Mouse (Mus musculus): ENCODE results near the gene Ctnnal1. TPM values are rescaled to one million over a fixed set of nuclear protein-coding genes. Genes with fewer than 3 reads are reported as not detected.
A peak's percentile ranks its signal among the peaks of the same experiment; 100 is the strongest.

Ctnnal1 gene
- polyA plus RNA-seq, 1 experiment from 2014 or later, result 6.7 TPM

- peak overlapping the region; percentile 75; the same call in 1 of the 2 replicates for H3K27ac ChIP-seq (replicated peaks)
- 2% methylated on average over 25 of the region's 25 CpGs for WGBS (ENCODE audit: insufficient replicate concordance)
Observed at GRCm38 (mm10) chr4:56802669-56803150, 62.3 kb downstream of the Ctnnal1 start.

GRCm38 (mm10) chr4:56801907-56802668, 62.9 kb downstream of the Ctnnal1 start, which contains the start of the genes Elp1 and Fam206a:
Elp1 (minus strand) TSS chr4:56802331.
Fam206a (plus strand) TSS chr4:56802345.
- Histone ChIP-seq H3K4me2 (peak within 1 kb of the TSS; percentile 91), H3K4me1 (replicated peaks) (peaks cover 27% of the 10 kb centered on the region), H3K9ac (peak within 1 kb of the TSS; percentile 62), H3K4me3 (replicated peaks) (peak within 1 kb of the TSS; percentile 86), H3K27ac (replicated peaks) (peak within 1 kb of the TSS; percentile 75), H3K27me3 (no peaks in the 10 kb centered on the region), H3K36me3 (replicated peaks) (peaks cover 41% of the 10 kb centered on the region), H3K9me3 (replicated peaks) (no peaks in the 10 kb centered on the region)
- peak; percentile 90 for ATAC-seq (ENCODE audit: insufficient read depth)
- WGBS (ENCODE audit: insufficient replicate concordance), result 1% methylated on average over 72 of the region's 72 CpGs

More at GRCm38 (mm10) chr4:56802669-56803150, 62.3 kb downstream of the Ctnnal1 start:
- peak overlapping the region; percentile 62 for H3K9ac ChIP-seq
- H3K4me3 ChIP-seq (replicated peaks), result peak overlapping the region; percentile 86
- H3K4me1 ChIP-seq (replicated peaks), result peaks cover 27% of the 10 kb centered on the region
- H3K9me3 ChIP-seq (replicated peaks), result no peaks in the 10 kb centered on the region
- peaks cover 39% of the 10 kb centered on the region for H3K36me3 ChIP-seq (replicated peaks)
- peak overlapping the region; percentile 91 for H3K4me2 ChIP-seq
- ATAC-seq (ENCODE audit: insufficient read depth), result peak; percentile 9; the same call in 1 of the 2 replicates
- H3K27me3 ChIP-seq, result no peaks in the 10 kb centered on the region

GRCm38 (mm10) chr4:56791373-56791772, 73.6 kb downstream of the Ctnnal1 start:
- H3K27ac ChIP-seq (replicated peaks), result no peak overlapping the region
- no peak overlapping the region for H3K9ac ChIP-seq
- no peaks in the 10 kb centered on the region for H3K9me3 ChIP-seq (replicated peaks)
- H3K4me3 ChIP-seq (replicated peaks), result no peak overlapping the region
- H3K27me3 ChIP-seq, result no peaks in the 10 kb centered on the region
- WGBS (ENCODE audit: insufficient replicate concordance), result 38% methylated on average over 1 of the region's 1 CpGs
- H3K36me3 ChIP-seq (replicated peaks), result peaks cover 90% of the 10 kb centered on the region
- no peaks in the 10 kb centered on the region for H3K4me1 ChIP-seq (replicated peaks)
- ATAC-seq (ENCODE audit: insufficient read depth), result no peak
- H3K4me2 ChIP-seq, result no peak overlapping the region

DNA sequence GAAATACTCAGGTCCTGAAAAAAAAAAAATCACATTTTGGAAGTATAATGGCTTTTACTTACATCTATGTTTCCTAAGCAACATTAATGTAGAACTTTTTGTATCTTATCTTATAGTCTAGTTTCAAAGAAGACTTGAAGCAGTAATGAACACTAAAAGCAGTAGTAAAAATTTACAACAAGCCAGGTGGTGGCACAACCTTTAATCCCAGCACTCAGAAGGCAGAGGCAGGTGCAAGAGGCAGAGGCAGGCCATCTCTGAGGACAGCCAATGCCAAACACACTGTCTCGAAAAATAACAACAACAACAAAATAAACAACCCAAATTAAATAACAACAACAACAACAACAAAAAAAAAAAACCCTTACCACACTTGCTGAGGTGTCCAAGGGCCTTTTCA, 93.9 kb downstream of the Ctnnal1 start:
- no peak overlapping the region for H3K27ac ChIP-seq (replicated peaks)
- H3K4me2 ChIP-seq, result no peak overlapping the region
- H3K36me3 ChIP-seq (replicated peaks), result peaks cover 89% of the 10 kb centered on the region
- no peaks in the 10 kb centered on the region for H3K9me3 ChIP-seq (replicated peaks)
- no peaks in the 10 kb centered on the region for H3K27me3 ChIP-seq
- no peak overlapping the region for H3K4me3 ChIP-seq (replicated peaks)
- WGBS (ENCODE audit: insufficient replicate concordance), result 47% methylated on average over 1 of the region's 1 CpGs
- H3K4me1 ChIP-seq (replicated peaks), result no peaks in the 10 kb centered on the region
- no peak for ATAC-seq (ENCODE audit: insufficient read depth)
- no peak overlapping the region for H3K9ac ChIP-seq

DNA sequence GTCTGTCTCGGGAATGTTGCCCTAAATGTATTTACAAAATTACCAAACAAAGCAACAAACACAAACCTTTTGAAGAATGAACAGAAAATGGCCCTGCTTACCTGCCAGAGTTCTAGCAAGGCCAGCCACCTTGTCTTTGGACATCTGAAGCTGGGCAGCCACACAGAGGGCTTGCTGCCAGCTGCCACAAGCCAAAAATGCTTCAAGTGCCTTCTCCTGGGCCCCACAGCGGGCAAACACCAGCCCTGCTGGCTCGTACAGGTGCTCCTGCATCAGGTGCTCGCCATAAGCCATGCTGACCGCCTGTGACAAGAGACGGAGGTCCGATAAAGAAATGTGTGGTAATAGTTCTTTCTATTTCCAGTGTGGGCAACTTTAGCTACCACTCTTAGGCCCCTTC, 96.1 kb downstream of the Ctnnal1 start:
- Histone ChIP-seq H3K27ac (replicated peaks) (no peak overlapping the region), H3K4me1 (replicated peaks) (no peaks in the 10 kb centered on the region), H3K4me2 (no peak overlapping the region), H3K9me3 (replicated peaks) (no peaks in the 10 kb centered on the region), H3K9ac (no peak overlapping the region), H3K27me3 (no peaks in the 10 kb centered on the region), H3K4me3 (replicated peaks) (no peak overlapping the region), H3K36me3 (replicated peaks) (peaks cover 93% of the 10 kb centered on the region)
- WGBS (ENCODE audit: insufficient replicate concordance), result 73% methylated on average over 7 of the region's 7 CpGs
- ATAC-seq (ENCODE audit: insufficient read depth), result no peak

DNA sequence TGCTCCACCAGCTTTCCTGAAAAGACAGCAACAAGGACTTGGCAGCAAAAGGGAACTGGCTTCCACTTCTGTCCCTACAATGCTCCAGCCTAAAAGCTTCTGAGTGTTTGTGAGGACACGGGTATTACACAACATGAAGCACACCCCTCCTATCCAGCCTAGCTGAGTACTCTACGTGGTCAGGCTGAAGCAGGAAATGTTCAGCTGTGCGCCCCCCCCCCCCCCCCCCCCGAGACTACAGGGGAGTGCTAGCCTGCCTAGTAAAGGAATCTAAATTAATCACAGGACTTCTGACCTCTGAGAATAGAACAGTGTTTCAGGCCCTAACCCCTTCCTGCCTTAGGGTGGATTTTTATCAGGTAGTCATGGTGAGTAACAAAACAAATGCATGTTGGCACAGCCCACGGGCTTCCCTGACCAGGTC, 97.1 kb downstream of the Ctnnal1 start:
- no peak overlapping the region for H3K4me3 ChIP-seq (replicated peaks)
- H3K4me1 ChIP-seq (replicated peaks), result no peaks in the 10 kb centered on the region
- ATAC-seq (ENCODE audit: insufficient read depth), result no peak
- no peaks in the 10 kb centered on the region for H3K9me3 ChIP-seq (replicated peaks)
- no peak overlapping the region for H3K9ac ChIP-seq
- H3K27me3 ChIP-seq, result no peaks in the 10 kb centered on the region
- WGBS (ENCODE audit: insufficient replicate concordance), result 45% methylated on average over 5 of the region's 5 CpGs
- no peak overlapping the region for H3K4me2 ChIP-seq
- H3K27ac ChIP-seq (replicated peaks), result no peak overlapping the region
- H3K36me3 ChIP-seq (replicated peaks), result peaks cover 88% of the 10 kb centered on the region

MicroRNA genes within 50 kb of the gene (microRNA counts, 519-probe panel; counts per million panel counts)
- microRNA mmu-miR-32, result 3,574 counts per million, percentile 72 among the panel's probes with 10 or more counts

Small RNA genes within 50 kb of the gene (microRNA-seq; reads per million reads assigned to microRNA genes)
- 365 reads per million, percentile 67 among the genes with 10 or more reads in this experiment for gene Mir32

Other genes starting within 250 kb of the Ctnnal1 start
- gene Gm26657, start 125.1 kb downstream of the Ctnnal1 start, polyA plus RNA-seq (2015; fragmentation: Nextera tagmentation; extraction: Ambion mirVana), result not detected in 2 replicates
- gene Actl7b, start 123.7 kb downstream of the Ctnnal1 start, polyA plus RNA-seq (2015; fragmentation: Nextera tagmentation; extraction: Ambion mirVana), result not detected in 2 replicates
- gene Actl7a, start 121.8 kb downstream of the Ctnnal1 start, polyA plus RNA-seq (2015; fragmentation: Nextera tagmentation; extraction: Ambion mirVana), result not detected in 2 replicates
- gene Elp1, start 62.9 kb downstream of the Ctnnal1 start, polyA plus RNA-seq (2015; fragmentation: Nextera tagmentation; extraction: Ambion mirVana), result 11.6 TPM in 2 replicates
- gene Fam206a, start 62.8 kb downstream of the Ctnnal1 start, polyA plus RNA-seq (2015; fragmentation: Nextera tagmentation; extraction: Ambion mirVana), result 4.1 and 4.8 TPM in 2 replicates
- 2.8 and 3.1 TPM in 2 replicates for gene Tmem245, start 82.2 kb upstream of the Ctnnal1 start, polyA plus RNA-seq (2015; fragmentation: Nextera tagmentation; extraction: Ambion mirVana)
- 0.05 and 0.07 TPM in 2 replicates for gene Frrs1l, start 125.2 kb upstream of the Ctnnal1 start, polyA plus RNA-seq (2015; fragmentation: Nextera tagmentation; extraction: Ambion mirVana)

All from liver, embryonic 15.5 days (tissue).